Mouse (Mus musculus) heart, adult 18-20 months (tissue): ENCODE data around the gene Fmo5. TPM values are rescaled to one million over a fixed set of nuclear protein-coding genes. Genes with fewer than 3 reads are reported as not detected.
A peak's percentile ranks its signal among the peaks of the same experiment; 100 is the strongest.

Experiments
- DNase-seq, 2 experiments: peaks; one replicate each; pipeline ENCODE4 v3.0.0; 2021 to 2022; ENCODE audit warnings: mixed read lengths in 1 of 2
- total RNA-seq, 2 experiments: library from RNA; stranded (reverse); gene quantifications; 2 replicates each; pipeline ENCODE4 v1.2.3; 2021

Fmo5 gene
- total RNA-seq, 2 experiments from 2014 or later = 12.6 to 16.0 TPM

GRCm38 (mm10) chr3:97631258-97631860, 2.8 kb downstream of the Fmo5 start:
- no peak for DNase-seq

GRCm38 (mm10) chr3:97633456-97633855, 4.9 kb downstream of the Fmo5 start:
- DNase-seq = no peak

- DNase-seq = peak; percentile 73 to 80
These were observed 5.7 kb downstream of the Fmo5 start for GRCm38 (mm10) chr3:97634288-97634761.

GRCm38 (mm10) chr3:97641396-97641795, 12.8 kb downstream of the Fmo5 start:
- no peak for DNase-seq

GRCm38 (mm10) chr3:97642001-97642400, 13.4 kb downstream of the Fmo5 start:
- no peak for DNase-seq

- DNase-seq = peak; percentile 50 to 59
These were observed 19.9 kb downstream of the Fmo5 start for GRCm38 (mm10) chr3:97648518-97648917.

DNA sequence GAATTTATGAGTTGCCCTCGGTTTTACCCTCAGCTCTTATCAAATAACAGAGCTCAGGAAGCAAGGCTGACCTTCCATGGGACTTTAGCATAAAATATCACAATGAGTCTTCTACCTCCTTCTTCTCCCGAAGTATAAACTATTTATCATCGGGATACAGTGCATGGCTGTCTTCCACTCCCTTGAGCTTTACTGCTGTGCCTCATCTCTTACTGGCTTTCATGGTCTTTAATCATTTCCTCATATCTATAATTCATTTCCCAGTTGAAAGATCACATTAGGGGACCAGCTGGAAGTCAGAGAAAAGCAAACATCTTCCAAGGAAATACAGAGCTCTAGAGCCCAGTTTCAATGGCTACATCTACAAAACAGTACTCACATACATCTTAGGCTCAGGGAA, 20.4 kb downstream of the Fmo5 start:
- no peak for DNase-seq

DNA sequence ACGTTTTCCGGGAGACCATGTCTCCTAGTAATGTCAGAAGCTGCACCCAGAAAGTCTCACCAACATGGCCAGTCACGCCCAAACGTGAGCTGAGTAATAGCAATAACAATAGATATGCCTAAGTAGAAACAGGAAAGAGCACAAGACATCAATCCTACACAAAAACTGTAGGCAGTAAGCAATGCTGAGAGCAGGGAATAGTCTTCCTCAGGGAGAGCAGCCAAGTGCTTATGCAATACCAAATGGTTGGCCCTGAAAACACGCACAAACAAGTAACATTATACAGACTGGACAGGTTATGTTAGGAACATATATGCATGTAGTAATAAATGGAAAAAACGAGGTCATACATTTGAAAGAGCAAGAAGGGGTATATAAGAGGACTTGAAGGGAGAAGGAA, 20.9 kb downstream of the Fmo5 start:
- peak in 1 of 2 experiments; percentile 49 for DNase-seq

- DNase-seq = peak; percentile 43 to 55
These were observed 23.0 kb downstream of the Fmo5 start for GRCm38 (mm10) chr3:97651604-97652003.

DNA sequence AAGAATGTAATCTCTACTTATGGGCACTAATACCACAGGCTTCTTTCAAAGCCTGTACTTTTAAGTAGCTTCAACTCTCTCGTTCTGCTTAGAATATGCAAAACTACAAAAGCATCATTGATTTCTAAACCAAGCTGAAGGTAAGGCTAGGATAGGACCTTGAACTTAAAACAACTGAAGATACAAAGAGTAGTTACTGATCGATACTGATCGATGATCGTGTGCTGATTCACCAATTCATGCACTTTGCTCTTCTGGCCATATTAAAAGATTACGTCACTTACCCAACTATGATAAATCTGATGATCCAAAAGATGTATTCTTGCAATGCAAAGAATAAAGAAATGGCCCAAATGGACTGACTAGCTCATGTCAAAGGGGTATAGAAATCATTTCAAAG, 25.2 kb downstream of the Fmo5 start:
- DNase-seq = no peak

DNA sequence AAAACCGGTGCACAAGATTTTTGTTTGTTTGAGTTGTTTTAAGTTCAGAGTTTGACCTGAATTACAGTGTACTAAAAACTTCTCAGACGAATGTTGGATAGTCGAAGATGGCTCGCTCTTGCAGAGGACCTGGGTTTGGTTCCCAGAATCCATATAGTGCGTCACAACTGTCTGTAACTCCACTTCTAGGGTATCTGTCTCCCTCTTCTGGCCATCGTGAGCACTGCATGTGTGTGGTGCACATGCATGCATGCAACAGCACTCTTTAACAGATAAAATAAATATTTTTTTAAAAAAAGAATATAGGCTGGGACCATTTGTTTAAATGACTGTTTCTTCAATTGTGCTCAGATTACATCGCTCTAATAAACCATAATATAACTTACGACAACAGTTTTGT, 26.3 kb downstream of the Fmo5 start:
- peak in 1 of 2 experiments; percentile 45 for DNase-seq

- peak; percentile 99 to 100 for DNase-seq
These were observed 29.2 kb downstream of the Fmo5 start, which contains the start of gene Prkab2 for GRCm38 (mm10) chr3:97657655-97658411. Gene Prkab2, plus strand, starts transcription at chr3:97658193.

DNA sequence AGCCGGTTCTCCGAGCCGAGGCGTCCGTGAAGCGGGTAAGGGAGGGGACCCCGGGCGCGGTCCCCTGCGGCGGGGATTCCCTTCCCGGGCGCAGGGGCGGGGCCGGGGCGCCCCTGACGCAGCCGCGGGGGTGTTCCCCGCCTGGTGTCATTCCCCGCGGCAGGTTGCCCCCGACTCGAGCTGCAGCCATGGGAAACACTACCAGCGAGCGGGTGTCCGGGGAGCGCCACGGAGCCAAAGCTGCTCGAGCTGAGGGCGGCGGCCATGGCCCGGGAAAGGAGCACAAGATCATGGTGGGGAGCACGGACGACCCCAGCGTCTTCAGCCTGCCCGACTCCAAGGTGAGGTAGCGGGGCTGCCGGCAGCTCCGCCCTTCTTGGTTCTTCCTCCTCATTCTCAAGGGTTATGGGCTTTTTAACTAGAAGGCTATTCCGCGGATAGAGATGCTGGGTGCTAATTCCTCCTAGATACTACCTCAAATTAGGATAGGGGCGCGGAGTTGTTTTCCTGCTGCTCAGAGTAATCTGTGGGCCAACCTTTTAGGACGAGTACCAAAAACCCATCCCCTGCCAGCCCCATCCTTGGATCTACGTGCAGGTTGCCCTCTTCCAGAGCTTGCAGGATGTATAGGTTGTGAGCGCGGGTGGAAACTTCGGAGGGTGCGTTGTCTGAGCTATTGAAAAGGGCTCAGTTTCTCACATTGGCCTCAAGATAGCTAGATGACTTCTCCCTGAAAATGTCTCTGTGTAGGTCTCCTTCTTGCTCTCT, 30.0 kb downstream of the Fmo5 start:
- DNase-seq = no peak

- peak; percentile 33 to 44 for DNase-seq
These were observed 31.1 kb downstream of the Fmo5 start for GRCm38 (mm10) chr3:97659746-97660145.

- peak; percentile 47 to 50 for DNase-seq
These were observed 32.6 kb downstream of the Fmo5 start for GRCm38 (mm10) chr3:97661206-97661605.

DNA sequence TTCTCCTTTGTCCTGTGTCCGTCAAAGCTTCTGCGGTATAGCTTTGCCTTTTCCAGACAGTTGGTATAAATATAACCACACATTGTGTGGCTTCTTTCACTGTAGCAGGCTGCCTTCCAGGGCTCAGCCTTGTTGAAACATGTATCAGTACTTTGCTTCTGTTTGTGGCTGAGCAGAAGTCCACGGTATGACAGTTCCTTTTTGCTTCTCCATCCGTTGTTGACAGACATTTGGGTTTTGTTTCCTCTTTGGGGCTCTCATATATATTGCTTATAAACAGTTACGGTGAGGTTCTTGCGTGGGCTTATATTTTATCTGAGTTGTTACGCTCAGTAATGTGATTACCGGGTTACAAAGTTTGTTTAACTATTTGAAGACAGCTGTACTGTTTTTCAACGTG, 36.9 kb downstream of the Fmo5 start:
- no peak for DNase-seq

DNA sequence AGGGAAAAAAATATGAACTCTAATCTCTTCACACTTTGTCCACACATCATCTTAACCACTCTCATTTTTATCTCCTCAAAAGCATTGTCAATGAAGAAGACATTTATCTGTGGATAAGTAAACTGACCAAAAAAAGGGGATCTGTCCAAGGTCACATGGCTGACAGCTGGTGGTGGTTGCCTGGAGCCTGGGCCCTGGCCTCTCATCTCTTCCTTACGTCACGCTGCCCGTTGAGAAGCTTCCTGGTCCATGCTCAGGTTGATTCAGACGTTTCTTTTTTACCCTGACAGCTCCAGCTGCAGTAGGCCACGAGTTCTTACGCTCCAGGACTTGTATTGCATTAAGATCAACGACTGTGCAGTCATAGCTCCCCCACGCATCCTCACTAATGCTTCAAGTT, 37.5 kb downstream of the Fmo5 start:
- DNase-seq = no peak

GRCm38 (mm10) chr3:97667093-97667675, 38.6 kb downstream of the Fmo5 start:
- DNase-seq = no peak

DNA sequence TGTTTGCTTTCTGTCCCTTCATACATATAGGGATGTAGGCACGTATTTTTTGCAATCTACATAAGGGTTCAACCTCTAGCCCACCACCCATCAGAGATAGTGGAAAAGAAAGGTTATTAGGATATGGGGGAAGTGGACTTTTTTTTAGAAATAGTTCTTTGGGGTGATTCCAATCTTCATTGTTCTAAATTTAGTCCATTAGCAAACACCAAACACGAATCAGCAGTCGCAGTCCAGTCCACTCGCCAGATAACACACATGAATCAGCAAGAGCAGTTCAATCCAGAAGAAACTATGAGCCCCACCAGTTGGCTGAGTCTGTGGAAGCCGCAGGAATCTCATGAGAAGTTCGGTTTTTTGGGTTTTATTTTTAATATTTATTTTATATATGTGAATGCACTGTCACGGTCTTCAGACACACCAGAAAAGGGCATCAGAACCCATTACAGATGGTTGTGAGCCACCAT, 46.1 kb downstream of the Fmo5 start, which contains the start of gene Gm17651:
TSS of gene Gm17651 (minus strand) at position 51 of the 467 bp plus-strand sequence.
- no peak for DNase-seq

- DNase-seq = no peak
These were observed 47.5 kb downstream of the Fmo5 start for GRCm38 (mm10) chr3:97676126-97676525.

DNA sequence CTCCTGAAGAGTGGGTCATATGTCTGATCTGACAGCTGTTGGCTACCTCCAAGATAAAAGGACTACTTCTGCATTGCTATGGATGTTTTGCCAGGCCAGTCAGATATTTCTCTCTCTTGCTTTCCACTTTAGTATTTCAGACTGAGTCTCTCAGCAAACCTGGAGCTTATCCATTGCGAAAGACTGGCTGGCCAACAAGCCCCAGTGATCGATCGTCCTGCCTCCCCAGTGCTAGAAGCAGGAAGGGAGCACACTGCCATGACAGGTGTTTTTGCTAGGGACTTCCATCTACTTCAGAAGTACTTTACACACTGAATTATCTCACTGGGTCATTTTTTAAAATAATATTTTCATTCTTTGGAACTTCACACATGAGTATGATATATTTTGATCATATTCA, 49.8 kb downstream of the Fmo5 start:
- no peak for DNase-seq

- peak; percentile 83 to 91 for DNase-seq
These were observed 52.2 kb downstream of the Fmo5 start for GRCm38 (mm10) chr3:97680631-97681320.
